Mouse (Mus musculus): ENCODE data around the gene Ppp1cc. TPM values are rescaled to one million over a fixed set of nuclear protein-coding genes. Genes with fewer than 3 reads are reported as not detected.
"Not testable (repeated sequence)": the region's sequence is repeated elsewhere in the genome, so short reads cannot be mapped to it uniquely, and the experiment has no call there.

Ppp1cc gene
- total RNA-seq, 2 experiments from 2014 or later = 190 to 196 TPM

- DNase-seq (ENCODE audit: low spot score in 2 of 2) = no peak
Measured at GRCm38 (mm10) chr5:122165233-122165915, 7.3 kb downstream of the Ppp1cc start.

GRCm38 (mm10) chr5:122166636-122167161 is 8.6 kb downstream of the Ppp1cc start:
- no peak for DNase-seq (ENCODE audit: low spot score in 2 of 2)

GRCm38 (mm10) chr5:122168344-122169069 is 10.4 kb downstream of the Ppp1cc start:
- no peak for DNase-seq (ENCODE audit: low spot score in 2 of 2)

- DNase-seq (ENCODE audit: low spot score in 2 of 2) = no peak
Measured at GRCm38 (mm10) chr5:122171058-122171457, 13.0 kb downstream of the Ppp1cc start.

GRCm38 (mm10) chr5:122175402-122175801 is 17.3 kb downstream of the Ppp1cc start:
- DNase-seq (ENCODE audit: low spot score in 2 of 2) = no peak

GRCm38 (mm10) chr5:122175961-122176360 is 17.9 kb downstream of the Ppp1cc start:
- DNase-seq (ENCODE audit: low spot score in 2 of 2) = no peak

GRCm38 (mm10) chr5:122176398-122176797 is 18.3 kb downstream of the Ppp1cc start:
- peak; percentile 53 to 65 for DNase-seq (ENCODE audit: low spot score in 2 of 2)

GRCm38 (mm10) chr5:122179665-122180064 is 21.6 kb downstream of the Ppp1cc start:
- DNase-seq (ENCODE audit: low spot score in 2 of 2) = no peak

- DNase-seq (ENCODE audit: low spot score in 2 of 2) = no peak
Measured at GRCm38 (mm10) chr5:122184283-122184806, 26.3 kb downstream of the Ppp1cc start.

- not testable (repeated sequence) for DNase-seq (ENCODE audit: low spot score in 2 of 2)
Measured at GRCm38 (mm10) chr5:122184858-122185257, 26.8 kb downstream of the Ppp1cc start.

GRCm38 (mm10) chr5:122189115-122189514 is 31.0 kb downstream of the Ppp1cc start:
- DNase-seq (ENCODE audit: low spot score in 2 of 2) = no peak

- no peak for DNase-seq (ENCODE audit: low spot score in 2 of 2)
Measured at GRCm38 (mm10) chr5:122190465-122190864, 32.4 kb downstream of the Ppp1cc start.

GRCm38 (mm10) chr5:122191269-122192063 is 33.4 kb downstream of the Ppp1cc start:
- DNase-seq (ENCODE audit: low spot score in 2 of 2) = no peak

- no peak for DNase-seq (ENCODE audit: low spot score in 2 of 2)
Measured at GRCm38 (mm10) chr5:122192347-122192746, 34.3 kb downstream of the Ppp1cc start.

- no peak for DNase-seq (ENCODE audit: low spot score in 2 of 2)
Measured at GRCm38 (mm10) chr5:122200872-122201271, 42.8 kb downstream of the Ppp1cc start.

GRCm38 (mm10) chr5:122201904-122202303 is 43.8 kb downstream of the Ppp1cc start:
- DNase-seq (ENCODE audit: low spot score in 2 of 2) = no peak

GRCm38 (mm10) chr5:122204180-122204579 is 46.1 kb downstream of the Ppp1cc start:
- no peak for DNase-seq (ENCODE audit: low spot score in 2 of 2)

GRCm38 (mm10) chr5:122206475-122206874 is 48.4 kb downstream of the Ppp1cc start, which contains the start of gene Hvcn1:
Gene Hvcn1, plus strand, starts transcription at chr5:122206804.
- DNase-seq (ENCODE audit: low spot score in 2 of 2) = no peak

- no peak for DNase-seq (ENCODE audit: low spot score in 2 of 2)
Measured at GRCm38 (mm10) chr5:122208909-122209308, 50.8 kb downstream of the Ppp1cc start.

GRCm38 (mm10) chr5:122209591-122210368 is 51.7 kb downstream of the Ppp1cc start:
- DNase-seq (ENCODE audit: low spot score in 2 of 2) = peak in 1 of 2 experiments; percentile 35
